Mouse (Mus musculus): ENCODE results near the gene Mycbp2. TPM values are rescaled to one million over a fixed set of nuclear protein-coding genes. Genes with fewer than 3 reads are reported as not detected.

Gene Mycbp2
- total and polyA plus RNA-seq, 3 experiments = 25.9 to 60.1 (median 29.5) TPM

GRCm38 (mm10) chr14:103093670-103094069 lies 252.9 kb downstream of the Mycbp2 start:
- Histone ChIP-seq H3K4me1 (ENCODE audit: control insufficient read depth in 1 of 2, insufficient read depth in 2 of 2) (peaks cover 0 to 40% of the 10 kb centered on the region in 2 experiments; a peak in 2 of 4 replicates), H3K4me2 (ENCODE audit: insufficient read depth, low read depth, poor library complexity, severe bottlenecking) (no peak overlapping the region), H3K27ac (ENCODE audit: insufficient read depth, low read depth) (no peak overlapping the region), H3K9me3 (replicated peaks; ENCODE audit: low read length) (no peaks in the 10 kb centered on the region), H3K27me3 (replicated peaks) (no peaks in the 10 kb centered on the region), H3K9ac (ENCODE audit: insufficient read depth, low read depth) (no peak overlapping the region), H3K36me3 (replicated peaks in 1 of 2; ENCODE audit: control insufficient read depth in 1 of 2, insufficient read depth in 1 of 2, low read length in 1 of 2) (peaks cover 39 to 73% of the 10 kb centered on the region in 2 experiments), H3K4me3 (replicated peaks in 1 of 3; ENCODE audit: low read depth in 2 of 3, low read length in 2 of 3, poor library complexity in 1 of 3) (no peak overlapping the region), H3K79me2 (replicated peaks; ENCODE audit: control insufficient read depth, extremely low read depth, insufficient read depth, poor library complexity, severe bottlenecking) (peaks cover 52% of the 10 kb centered on the region)
- in situ Hi-C loops (cut with MboI; ENCODE audit: low pct_ligation_motif_present, low pct_unique_long_range_greater_than_20kb, low sequenced_read_pairs) (no loop called here), dilution Hi-C loops (cut with MboI; ENCODE audit: extremely low pct_ligation_motif_present, extremely low pct_unique_long_range_greater_than_20kb, low sequenced_read_pairs) (no loop called here)
- no peak for DNase-seq (ENCODE audit: extremely low read depth)
- no peak for TF ChIP-seq CHD2 (IDR thresholded peaks at IDR 0.05; ENCODE audit: low read length)
- no peak for TF ChIP-seq SMC3 (IDR thresholded peaks at IDR 0.05; ENCODE audit: low read depth, low read length)
- TF ChIP-seq PAX5 (IDR thresholded peaks at IDR 0.05; ENCODE audit: low read length) = no peak
- TF ChIP-seq IRF4 (IDR thresholded peaks at IDR 0.05; ENCODE audit: low read depth, low read length) = no peak
- no peak for TF ChIP-seq JUND (conservative IDR thresholded peaks at IDR 0.05; ENCODE audit: low read depth, low read length)
- no peak for TF ChIP-seq ELF1 (IDR thresholded peaks at IDR 0.05; ENCODE audit: low read depth, low read length)
- no peak for TF ChIP-seq BHLHE40 (IDR thresholded peaks at IDR 0.05; ENCODE audit: low read depth, low read length)
- no peak for TF ChIP-seq MXI1 (IDR thresholded peaks at IDR 0.05; ENCODE audit: low read depth, low read length)
- TF ChIP-seq MAX (IDR thresholded peaks at IDR 0.05; ENCODE audit: low read length) = no peak
- no peak for TF ChIP-seq USF2 (conservative IDR thresholded peaks at IDR 0.05; ENCODE audit: low read depth, low read length)
- TF ChIP-seq SIN3A (IDR thresholded peaks at IDR 0.05; ENCODE audit: low read length) = no peak

GRCm38 (mm10) chr14:103093236-103093635 lies 253.4 kb downstream of the Mycbp2 start:
- Histone ChIP-seq H3K4me1 (ENCODE audit: control insufficient read depth in 1 of 2, insufficient read depth in 2 of 2) (peaks cover 0 to 41% of the 10 kb centered on the region in 2 experiments; a peak in 2 of 4 replicates), H3K27me3 (replicated peaks) (no peaks in the 10 kb centered on the region), H3K4me2 (ENCODE audit: insufficient read depth, low read depth, poor library complexity, severe bottlenecking) (no peak overlapping the region; the same call in 1 of the 2 replicates), H3K27ac (ENCODE audit: insufficient read depth, low read depth) (no peak overlapping the region), H3K9ac (ENCODE audit: insufficient read depth, low read depth) (no peak overlapping the region), H3K9me3 (replicated peaks; ENCODE audit: low read length) (no peaks in the 10 kb centered on the region), H3K36me3 (replicated peaks in 1 of 2; ENCODE audit: control insufficient read depth in 1 of 2, insufficient read depth in 1 of 2, low read length in 1 of 2) (peaks cover 40 to 77% of the 10 kb centered on the region in 2 experiments), H3K4me3 (replicated peaks in 1 of 3; ENCODE audit: low read depth in 2 of 3, low read length in 2 of 3, poor library complexity in 1 of 3) (no peak overlapping the region), H3K79me2 (replicated peaks; ENCODE audit: control insufficient read depth, extremely low read depth, insufficient read depth, poor library complexity, severe bottlenecking) (peaks cover 48% of the 10 kb centered on the region)
- dilution Hi-C loops (cut with MboI; ENCODE audit: extremely low pct_ligation_motif_present, extremely low pct_unique_long_range_greater_than_20kb, low sequenced_read_pairs) (no loop called here), in situ Hi-C loops (cut with MboI; ENCODE audit: low pct_ligation_motif_present, low pct_unique_long_range_greater_than_20kb, low sequenced_read_pairs) (no loop called here)
- TF ChIP-seq GABPA (IDR thresholded peaks at IDR 0.05; ENCODE audit: insufficient replicate concordance, low read depth, low read length) (no peak), TCF12 (IDR thresholded peaks at IDR 0.05; ENCODE audit: low read depth, low read length) (no peak), ZKSCAN1 (IDR thresholded peaks at IDR 0.05; ENCODE audit: borderline replicate concordance, low read depth, low read length) (no peak)
- no peak for DNase-seq (ENCODE audit: extremely low read depth)

- Histone ChIP-seq H3K4me2 (ENCODE audit: insufficient read depth, low read depth, poor library complexity, severe bottlenecking) (no peak overlapping the region), H3K4me1 (ENCODE audit: control insufficient read depth in 1 of 2, insufficient read depth in 2 of 2) (peaks cover 0 to 10% of the 10 kb centered on the region in 2 experiments; a peak in 2 of 4 replicates), H3K27me3 (replicated peaks) (no peaks in the 10 kb centered on the region), H3K27ac (ENCODE audit: insufficient read depth, low read depth) (no peak overlapping the region), H3K9ac (ENCODE audit: insufficient read depth, low read depth) (no peak overlapping the region), H3K36me3 (replicated peaks in 1 of 2; ENCODE audit: control insufficient read depth in 1 of 2, insufficient read depth in 1 of 2, low read length in 1 of 2) (peaks cover 56 to 91% of the 10 kb centered on the region in 2 experiments), H3K79me2 (replicated peaks; ENCODE audit: control insufficient read depth, extremely low read depth, insufficient read depth, poor library complexity, severe bottlenecking) (peaks cover 30% of the 10 kb centered on the region), H3K4me3 (replicated peaks in 1 of 3; ENCODE audit: low read depth in 2 of 3, low read length in 2 of 3, poor library complexity in 1 of 3) (no peak overlapping the region), H3K9me3 (replicated peaks; ENCODE audit: low read length) (no peaks in the 10 kb centered on the region)
- TF ChIP-seq CTCF (conservative IDR thresholded peaks at IDR 0.05 in 1 of 2, IDR thresholded peaks at IDR 0.05 in 1 of 2; ENCODE audit: low read depth in 2 of 2, low read length in 2 of 2) (peak; percentile 75 to 83), NRF1 (IDR thresholded peaks at IDR 0.05; ENCODE audit: low read depth, low read length) (no peak), RAD21 (IDR thresholded peaks at IDR 0.05; ENCODE audit: low read depth, low read length) (peak; percentile 56), SMC3 (IDR thresholded peaks at IDR 0.05; ENCODE audit: low read depth, low read length) (peak; percentile 75)
- in situ Hi-C loops (cut with MboI; ENCODE audit: low pct_ligation_motif_present, low pct_unique_long_range_greater_than_20kb, low sequenced_read_pairs) = no loop called here
- DNase-seq (ENCODE audit: extremely low read depth) = peak; percentile 62
- dilution Hi-C loops (cut with MboI; ENCODE audit: extremely low pct_ligation_motif_present, extremely low pct_unique_long_range_greater_than_20kb, low sequenced_read_pairs) = no loop called here
These were observed 258.0 kb downstream of the Mycbp2 start for GRCm38 (mm10) chr14:103088624-103089023.

Data from CH12.LX (cell line).